Mouse (Mus musculus): ENCODE data around the gene Gfod1.

The Gfod1 gene

GRCm38 (mm10) chr13:43303161-43303965 is 609 bp downstream of the Gfod1 start:
- H3K9me3 ChIP-seq (ENCODE audit: low read length), result no peaks in the 10 kb centered on the region
- TF ChIP-seq CTCF (conservative IDR thresholded peaks at IDR 0.05; ENCODE audit: low read length) (no peak), NANOG (IDR thresholded peaks at IDR 0.05; ENCODE audit: borderline replicate concordance, low read length) (no peak), POU5F1 (IDR thresholded peaks at IDR 0.05; ENCODE audit: borderline replicate concordance, low read length) (no peak)
- H3K36me3 ChIP-seq (ENCODE audit: insufficient read depth, low read length), result no peaks in the 10 kb centered on the region
- peaks cover 63% of the 10 kb centered on the region for H3K4me1 ChIP-seq (replicated peaks; ENCODE audit: low read depth, low read length)
- H3K4me3 ChIP-seq (replicated peaks; ENCODE audit: low read length), result peak overlapping the region; percentile 92
- peaks cover 57% of the 10 kb centered on the region for H3K27me3 ChIP-seq (ENCODE audit: insufficient read depth, low read length)

DNA sequence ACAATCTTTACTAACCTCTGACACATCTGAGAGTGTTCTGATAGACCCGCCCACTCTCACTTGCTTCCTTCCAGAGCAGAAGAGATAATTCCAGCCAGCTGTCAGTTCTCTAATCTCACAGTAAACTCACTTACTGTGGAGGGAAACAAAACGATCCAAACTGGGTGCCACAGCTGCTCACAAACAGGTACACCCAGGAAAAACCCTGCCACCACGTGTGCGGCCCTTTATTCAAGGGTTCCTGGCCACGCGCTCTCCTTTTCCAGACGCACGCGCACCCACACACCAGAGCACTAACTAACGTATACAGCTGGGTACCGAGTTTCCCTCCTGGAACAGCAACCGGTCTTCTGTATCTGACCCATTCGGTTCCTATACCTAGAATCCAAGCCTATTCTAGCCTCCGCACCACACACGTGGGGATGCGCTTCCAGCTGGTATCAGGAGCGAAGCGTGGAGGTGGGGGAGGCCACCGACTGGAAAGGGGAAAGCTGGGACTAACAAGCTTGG is 1.3 kb downstream of the Gfod1 start:
- TF ChIP-seq NANOG (IDR thresholded peaks at IDR 0.05; ENCODE audit: borderline replicate concordance, low read length) (no peak), CTCF (conservative IDR thresholded peaks at IDR 0.05; ENCODE audit: low read length) (no peak), POU5F1 (IDR thresholded peaks at IDR 0.05; ENCODE audit: borderline replicate concordance, low read length) (no peak)
- Histone ChIP-seq H3K9me3 (ENCODE audit: low read length) (no peaks in the 10 kb centered on the region), H3K4me3 (replicated peaks; ENCODE audit: low read length) (peak overlapping the region; percentile 92), H3K27me3 (ENCODE audit: insufficient read depth, low read length) (peaks cover 56% of the 10 kb centered on the region), H3K4me1 (replicated peaks; ENCODE audit: low read depth, low read length) (peaks cover 69% of the 10 kb centered on the region), H3K36me3 (ENCODE audit: insufficient read depth, low read length) (peaks cover 3% of the 10 kb centered on the region; the same call in 1 of the 2 replicates)

- H3K36me3 ChIP-seq (ENCODE audit: insufficient read depth, low read length), result peaks cover 7% of the 10 kb centered on the region; the same call in 1 of the 2 replicates
- H3K4me3 ChIP-seq (replicated peaks; ENCODE audit: low read length), result peak overlapping the region; percentile 92
- TF ChIP-seq POU5F1 (IDR thresholded peaks at IDR 0.05; ENCODE audit: borderline replicate concordance, low read length) (no peak), NANOG (IDR thresholded peaks at IDR 0.05; ENCODE audit: borderline replicate concordance, low read length) (no peak), CTCF (conservative IDR thresholded peaks at IDR 0.05; ENCODE audit: low read length) (no peak)
- H3K4me1 ChIP-seq (replicated peaks; ENCODE audit: low read depth, low read length), result peaks cover 74% of the 10 kb centered on the region
- H3K27me3 ChIP-seq (ENCODE audit: insufficient read depth, low read length), result peaks cover 58% of the 10 kb centered on the region
- H3K9me3 ChIP-seq (ENCODE audit: low read length), result no peaks in the 10 kb centered on the region
These were observed 1.7 kb downstream of the Gfod1 start for GRCm38 (mm10) chr13:43302239-43302638.

DNA sequence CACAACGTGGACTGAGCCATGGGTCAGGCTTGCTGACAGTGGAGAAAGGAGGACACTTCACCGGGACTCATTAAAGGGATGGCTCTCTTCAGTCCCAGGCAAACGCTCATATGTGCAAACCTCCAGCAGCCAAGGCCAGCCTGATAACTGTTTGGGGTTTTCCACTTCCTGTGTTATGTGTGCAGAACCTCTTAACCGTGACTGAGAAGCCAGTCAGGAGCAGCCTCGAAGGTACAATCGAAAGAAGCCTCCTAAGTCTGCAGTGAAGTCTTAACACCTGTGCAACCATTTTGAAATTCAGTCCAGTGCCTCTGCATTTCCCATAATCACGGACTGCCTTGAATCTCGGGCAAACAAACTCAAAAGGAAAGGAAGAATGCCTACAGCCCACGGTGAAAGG is 3.1 kb downstream of the Gfod1 start:
- Histone ChIP-seq H3K4me1 (replicated peaks; ENCODE audit: low read depth, low read length) (peaks cover 87% of the 10 kb centered on the region), H3K27me3 (ENCODE audit: insufficient read depth, low read length) (peaks cover 50% of the 10 kb centered on the region), H3K36me3 (ENCODE audit: insufficient read depth, low read length) (peaks cover 13% of the 10 kb centered on the region), H3K4me3 (replicated peaks; ENCODE audit: low read length) (peak overlapping the region; percentile 92), H3K9me3 (ENCODE audit: low read length) (no peaks in the 10 kb centered on the region)
- TF ChIP-seq CTCF (conservative IDR thresholded peaks at IDR 0.05; ENCODE audit: low read length) (no peak), NANOG (IDR thresholded peaks at IDR 0.05; ENCODE audit: borderline replicate concordance, low read length) (no peak), POU5F1 (IDR thresholded peaks at IDR 0.05; ENCODE audit: borderline replicate concordance, low read length) (no peak)

GRCm38 (mm10) chr13:43300366-43300765 is 3.6 kb downstream of the Gfod1 start:
- TF ChIP-seq POU5F1 (IDR thresholded peaks at IDR 0.05; ENCODE audit: borderline replicate concordance, low read length) (no peak), NANOG (IDR thresholded peaks at IDR 0.05; ENCODE audit: borderline replicate concordance, low read length) (peak; percentile 24; the same call in 1 of the 2 replicates)
- Histone ChIP-seq H3K9me3 (ENCODE audit: low read length) (no peaks in the 10 kb centered on the region), H3K4me1 (replicated peaks; ENCODE audit: low read depth, low read length) (peaks cover 89% of the 10 kb centered on the region), H3K27me3 (ENCODE audit: insufficient read depth, low read length) (peaks cover 47% of the 10 kb centered on the region), H3K4me3 (replicated peaks; ENCODE audit: low read length) (peak overlapping the region; percentile 92), H3K36me3 (ENCODE audit: insufficient read depth, low read length) (peaks cover 13% of the 10 kb centered on the region)

DNA sequence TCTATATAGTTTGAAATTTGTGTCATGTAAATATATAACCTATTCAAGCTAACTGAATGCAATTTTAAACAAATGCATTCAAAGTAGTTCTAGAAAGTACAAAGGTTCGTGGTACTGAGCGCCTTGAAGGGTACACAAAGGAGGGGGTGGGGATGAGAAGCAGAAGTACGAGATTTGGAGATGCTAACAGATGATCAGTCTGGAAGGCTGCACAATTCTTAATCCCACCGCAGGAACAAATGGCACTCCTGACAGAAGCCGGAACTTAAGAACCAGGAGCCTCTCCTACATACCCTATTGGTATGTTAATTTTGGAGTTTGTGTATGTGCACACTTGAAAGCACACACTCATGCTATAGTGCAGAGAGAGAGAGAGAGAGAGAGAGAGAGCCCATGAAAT is 4.8 kb downstream of the Gfod1 start:
- Histone ChIP-seq H3K36me3 (ENCODE audit: insufficient read depth, low read length) (peaks cover 14% of the 10 kb centered on the region), H3K4me3 (replicated peaks; ENCODE audit: low read length) (no peak overlapping the region), H3K9me3 (ENCODE audit: low read length) (no peaks in the 10 kb centered on the region), H3K27me3 (ENCODE audit: insufficient read depth, low read length) (peaks cover 40% of the 10 kb centered on the region), H3K4me1 (replicated peaks; ENCODE audit: low read depth, low read length) (peaks cover 90% of the 10 kb centered on the region)
- TF ChIP-seq CTCF (conservative IDR thresholded peaks at IDR 0.05; ENCODE audit: low read length) (no peak), POU5F1 (IDR thresholded peaks at IDR 0.05; ENCODE audit: borderline replicate concordance, low read length) (no peak), NANOG (IDR thresholded peaks at IDR 0.05; ENCODE audit: borderline replicate concordance, low read length) (no peak)

DNA sequence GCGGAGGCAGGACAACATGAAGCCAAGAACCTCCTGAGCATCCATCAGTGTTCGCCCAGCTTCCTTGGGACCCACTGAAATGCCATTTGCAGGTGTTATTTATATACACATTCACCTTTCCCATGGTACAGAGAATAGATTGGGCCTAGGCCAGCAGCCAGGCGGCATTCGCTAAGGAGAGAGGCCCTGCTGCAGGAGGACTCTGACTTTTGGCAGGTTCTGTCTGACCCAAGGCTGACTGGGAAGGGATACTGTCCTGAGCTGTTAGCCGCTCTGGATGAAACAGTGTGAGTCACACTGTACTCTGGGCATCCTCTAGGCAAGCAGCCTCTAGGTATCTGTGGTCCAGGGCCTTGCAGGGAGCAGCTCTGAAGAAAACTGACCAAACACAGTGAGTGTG is 6.4 kb downstream of the Gfod1 start:
- Histone ChIP-seq H3K4me3 (replicated peaks; ENCODE audit: low read length) (no peak overlapping the region), H3K27me3 (ENCODE audit: insufficient read depth, low read length) (peaks cover 26% of the 10 kb centered on the region), H3K9me3 (ENCODE audit: low read length) (no peaks in the 10 kb centered on the region), H3K4me1 (replicated peaks; ENCODE audit: low read depth, low read length) (peaks cover 98% of the 10 kb centered on the region), H3K36me3 (ENCODE audit: insufficient read depth, low read length) (peaks cover 16% of the 10 kb centered on the region)
- no peak for TF ChIP-seq NANOG (IDR thresholded peaks at IDR 0.05; ENCODE audit: borderline replicate concordance, low read length)
- no peak for TF ChIP-seq POU5F1 (IDR thresholded peaks at IDR 0.05; ENCODE audit: borderline replicate concordance, low read length)
- no peak for TF ChIP-seq CTCF (conservative IDR thresholded peaks at IDR 0.05; ENCODE audit: low read length)

- peaks cover 16% of the 10 kb centered on the region for H3K36me3 ChIP-seq (ENCODE audit: insufficient read depth, low read length)
- H3K27me3 ChIP-seq (ENCODE audit: insufficient read depth, low read length), result peaks cover 15% of the 10 kb centered on the region
- H3K4me3 ChIP-seq (replicated peaks; ENCODE audit: low read length), result no peak overlapping the region
- H3K9me3 ChIP-seq (ENCODE audit: low read length), result no peaks in the 10 kb centered on the region
- TF ChIP-seq CTCF (conservative IDR thresholded peaks at IDR 0.05; ENCODE audit: low read length) (no peak), POU5F1 (IDR thresholded peaks at IDR 0.05; ENCODE audit: borderline replicate concordance, low read length) (no peak), NANOG (IDR thresholded peaks at IDR 0.05; ENCODE audit: borderline replicate concordance, low read length) (no peak)
- H3K4me1 ChIP-seq (replicated peaks; ENCODE audit: low read depth, low read length), result peaks cover 98% of the 10 kb centered on the region
These were observed 7.7 kb downstream of the Gfod1 start for GRCm38 (mm10) chr13:43296140-43296805.
